Mouse (Mus musculus) urinary bladder, postnatal 25 days (tissue): ENCODE data around the gene G0s2.
"Not testable (repeated sequence)": the region's sequence is repeated elsewhere in the genome, so short reads cannot be mapped to it uniquely, and the experiment has no call there.

ENCODE experiments used
- DNase-seq: peaks from one replicate; pipeline ENCODE4 v3.0.0; 2022; ENCODE audit warnings: low spot score

Gene G0s2

DNA sequence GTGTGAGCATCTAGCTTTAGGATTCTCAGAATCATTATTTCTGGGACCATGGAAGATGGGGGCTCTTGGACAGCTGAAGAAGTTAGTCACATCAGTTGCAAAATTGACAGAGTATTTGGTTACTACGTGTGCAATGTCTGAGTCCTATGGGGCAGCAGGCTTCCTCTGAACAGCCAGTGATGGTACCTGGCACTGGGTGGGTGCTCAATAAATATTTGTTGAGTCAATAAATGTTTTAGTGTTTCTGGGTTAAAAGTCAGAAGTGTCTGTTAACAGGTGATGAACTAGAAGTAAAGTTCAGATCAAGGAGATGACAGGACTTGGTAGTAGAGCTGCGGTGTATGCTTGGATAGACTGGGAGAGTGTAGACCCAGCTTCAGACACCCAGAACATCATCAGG lies 14.6 kb upstream of the G0s2 start:
- DNase-seq = no peak

- DNase-seq = not testable (repeated sequence)
Measured at GRCm38 (mm10) chr1:193285766-193286325, 12.8 kb upstream of the G0s2 start.

- no peak for DNase-seq
Measured at GRCm38 (mm10) chr1:193284228-193284779, 11.3 kb upstream of the G0s2 start.

- no peak for DNase-seq
Measured at GRCm38 (mm10) chr1:193281344-193281743, 8.3 kb upstream of the G0s2 start.

- no peak for DNase-seq
Measured at GRCm38 (mm10) chr1:193279492-193279891, 6.5 kb upstream of the G0s2 start.

DNA sequence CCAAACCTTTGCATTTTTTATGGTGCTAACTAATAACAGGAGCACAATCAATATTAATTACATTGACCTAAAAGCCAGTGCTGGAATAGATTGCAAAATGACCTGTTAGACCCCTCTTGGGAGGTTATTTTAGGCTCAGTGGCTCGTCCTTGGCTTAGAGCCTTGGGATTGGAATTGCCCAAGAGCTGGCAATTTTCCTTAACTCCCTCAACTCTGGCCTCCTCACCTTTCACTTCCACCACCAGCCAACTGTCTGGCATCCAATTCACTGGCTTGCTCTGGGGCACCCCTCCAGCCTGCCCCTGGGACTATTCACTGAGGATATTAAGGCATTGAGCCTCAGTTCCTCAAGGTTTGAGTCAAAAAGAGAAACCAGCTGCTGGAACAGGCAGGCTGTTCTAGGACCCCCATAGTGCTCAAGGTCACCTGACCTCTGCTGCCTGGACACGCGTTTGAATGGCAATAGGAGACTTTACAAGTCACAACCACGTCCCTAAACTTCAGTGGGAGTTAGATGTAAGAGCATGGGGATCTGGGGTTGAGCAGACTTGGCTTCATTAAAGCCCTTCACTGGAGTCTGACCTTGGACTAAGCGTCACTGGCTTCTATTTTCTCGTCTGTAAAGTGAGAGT lies 5.5 kb upstream of the G0s2 start:
- DNase-seq = no peak

GRCm38 (mm10) chr1:193274407-193275071 lies 1.5 kb upstream of the G0s2 start:
- no peak for DNase-seq

- DNase-seq = no peak
Measured at GRCm38 (mm10) chr1:193272137-193272915, 691 bp downstream of the G0s2 start.

GRCm38 (mm10) chr1:193270965-193271763 lies 1.9 kb downstream of the G0s2 start:
- no peak for DNase-seq

DNA sequence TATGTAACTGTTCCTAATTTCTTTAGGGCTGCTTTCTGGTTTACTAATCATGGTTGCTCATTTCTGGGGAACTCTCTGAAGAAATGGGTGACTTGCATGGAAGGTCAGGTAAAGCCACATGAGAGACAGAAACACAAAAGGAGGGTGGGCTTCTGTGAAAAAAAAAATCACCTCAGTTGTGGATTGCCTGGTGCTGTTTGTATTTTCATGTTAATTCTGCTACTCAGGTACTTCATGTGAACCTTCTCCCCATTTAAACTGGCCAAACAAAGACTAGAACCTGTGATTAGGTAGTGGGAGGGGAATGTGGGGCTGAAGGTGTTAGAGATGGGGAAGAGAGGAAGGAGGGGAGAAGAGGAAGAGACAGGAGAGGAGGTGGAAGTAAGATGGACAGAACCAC lies 7.3 kb downstream of the G0s2 start:
- no peak for DNase-seq

GRCm38 (mm10) chr1:193263955-193264598 lies 8.9 kb downstream of the G0s2 start, which contains the start of gene Hsd11b1:
Gene Hsd11b1, minus strand, starts transcription at chr1:193264075.
- DNase-seq = no peak

DNA sequence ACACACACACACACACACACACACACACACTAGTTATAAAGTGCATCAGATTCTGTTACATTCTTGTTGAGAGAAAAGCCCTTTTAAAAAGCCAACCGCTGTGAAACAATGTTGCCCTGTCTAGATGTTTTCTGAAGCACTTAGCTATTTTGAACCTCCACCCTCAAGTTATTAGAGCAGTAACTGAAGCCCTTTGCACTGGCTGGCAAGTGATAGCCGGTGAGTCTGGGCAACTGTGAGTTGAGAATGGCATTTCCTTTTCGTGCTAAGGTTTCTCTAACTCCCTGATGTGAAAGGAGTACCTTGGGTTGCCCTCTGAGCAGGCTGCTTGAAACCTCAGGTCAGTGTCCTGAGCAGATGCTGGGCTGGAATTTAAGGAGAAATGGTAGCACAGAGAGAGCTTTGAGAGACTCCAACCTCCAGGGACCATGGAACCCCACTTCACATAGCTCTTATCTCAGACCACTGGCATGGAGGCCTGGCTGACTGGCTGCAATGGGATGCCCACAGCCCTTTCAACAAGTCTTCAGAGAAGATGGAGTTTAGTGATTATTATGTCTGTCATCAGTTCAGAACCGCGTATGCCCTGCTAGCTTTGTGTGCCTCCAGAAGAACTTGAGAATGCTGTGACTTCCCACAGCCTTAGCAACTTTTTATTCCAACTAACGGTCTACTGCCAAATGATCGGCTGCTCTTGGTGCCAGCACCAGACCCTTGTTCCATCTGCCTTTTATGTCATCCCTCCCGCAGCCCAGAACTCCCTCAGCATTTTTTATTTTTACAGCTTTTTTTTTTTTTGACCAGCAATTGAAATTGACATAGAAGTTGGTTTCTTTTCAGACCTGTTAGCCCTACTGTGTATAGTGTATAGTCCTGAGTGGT lies 9.8 kb downstream of the G0s2 start:
- no peak for DNase-seq

DNA sequence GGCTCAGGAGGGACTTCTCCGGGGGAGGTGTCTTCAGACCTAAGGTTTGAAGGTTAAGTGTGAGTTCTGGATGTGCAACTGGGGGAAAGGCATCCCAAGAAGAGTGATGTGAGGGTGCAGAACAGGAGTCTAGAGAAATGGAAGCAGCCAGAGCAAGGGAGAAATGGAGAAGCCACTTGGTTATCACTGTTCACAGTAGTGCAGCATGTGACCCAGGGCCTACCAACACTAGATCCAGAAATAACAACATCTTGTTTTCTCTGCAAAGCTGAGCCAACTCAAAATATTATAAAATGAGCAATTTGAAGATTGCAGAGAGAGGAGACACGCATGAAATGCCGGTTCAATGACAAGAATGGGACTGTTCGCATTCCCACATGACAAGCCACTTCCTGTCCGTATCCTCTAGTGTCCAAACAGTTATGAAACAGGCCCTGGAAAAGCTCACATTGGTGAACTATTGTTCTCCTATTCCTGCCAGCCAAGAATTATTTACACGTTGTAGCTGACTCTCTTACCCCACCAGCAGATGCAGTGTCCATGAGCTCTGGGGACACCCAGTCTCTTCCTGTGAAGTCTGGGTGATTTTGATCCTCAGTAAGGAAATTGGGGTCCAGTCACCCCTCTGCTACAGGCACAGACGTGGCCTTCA lies 11.0 kb downstream of the G0s2 start:
- DNase-seq = no peak

GRCm38 (mm10) chr1:193259559-193259958 lies 13.5 kb downstream of the G0s2 start:
- no peak for DNase-seq

GRCm38 (mm10) chr1:193256621-193257098 lies 16.4 kb downstream of the G0s2 start:
- DNase-seq = no peak

GRCm38 (mm10) chr1:193256289-193256577 lies 16.8 kb downstream of the G0s2 start:
- no peak for DNase-seq

DNA sequence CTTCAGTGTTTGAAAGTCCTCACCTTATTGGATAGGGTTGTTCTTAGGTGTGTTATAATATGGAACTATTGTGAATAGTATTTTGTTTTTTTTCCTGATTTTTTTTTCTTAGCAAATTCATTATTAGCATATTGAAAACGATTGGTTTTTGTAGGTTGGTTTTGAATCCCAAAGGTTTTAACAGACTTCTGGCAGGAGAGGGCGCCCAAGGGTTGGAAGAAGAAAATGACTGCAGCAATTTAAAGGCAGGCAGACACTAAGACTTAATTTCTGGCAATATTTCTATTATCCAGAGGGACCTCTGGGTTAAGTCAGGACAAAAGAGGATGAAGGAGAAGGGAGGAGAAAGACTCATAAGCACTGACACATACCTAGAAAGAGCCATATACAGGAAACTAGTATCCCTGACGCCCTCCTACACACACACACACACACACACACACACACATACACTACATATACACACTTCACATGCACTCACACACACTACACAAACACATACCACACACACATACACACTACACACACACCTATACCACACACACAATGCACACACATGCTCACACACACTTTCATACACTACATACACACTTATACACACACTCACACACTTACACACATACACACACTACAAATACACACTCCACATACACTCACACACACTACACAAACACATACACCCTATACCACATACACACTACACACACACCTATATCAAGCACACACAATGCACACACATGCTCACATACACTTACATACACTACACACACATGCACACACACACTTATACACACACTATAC lies 17.3 kb downstream of the G0s2 start:
- DNase-seq = peak; percentile 74

DNA sequence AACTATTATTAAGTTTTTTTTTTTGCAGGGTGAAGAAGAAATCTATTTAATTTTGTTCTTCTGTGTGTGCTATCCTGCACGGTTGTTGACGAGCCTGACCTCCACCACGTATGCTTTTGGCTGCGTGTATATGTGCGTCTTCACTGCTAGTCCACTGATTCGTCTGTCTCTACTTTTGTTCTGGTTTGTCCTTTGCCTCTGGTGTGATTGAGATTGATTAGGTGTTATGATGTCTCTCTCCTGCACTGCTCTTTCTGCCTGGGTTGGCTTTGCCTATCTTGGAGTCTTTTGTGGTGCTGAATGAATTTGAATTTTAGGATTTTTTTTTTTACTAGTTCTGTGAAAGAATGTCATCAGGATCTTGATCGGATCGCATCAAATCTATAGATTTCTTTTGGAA lies 18.0 kb downstream of the G0s2 start:
- no peak for DNase-seq

- not testable (repeated sequence) for DNase-seq
Measured at GRCm38 (mm10) chr1:193253895-193254294, 19.1 kb downstream of the G0s2 start.
